Mouse (Mus musculus): ENCODE measurements around the gene Ralgapa2.

Ralgapa2 gene

DNA sequence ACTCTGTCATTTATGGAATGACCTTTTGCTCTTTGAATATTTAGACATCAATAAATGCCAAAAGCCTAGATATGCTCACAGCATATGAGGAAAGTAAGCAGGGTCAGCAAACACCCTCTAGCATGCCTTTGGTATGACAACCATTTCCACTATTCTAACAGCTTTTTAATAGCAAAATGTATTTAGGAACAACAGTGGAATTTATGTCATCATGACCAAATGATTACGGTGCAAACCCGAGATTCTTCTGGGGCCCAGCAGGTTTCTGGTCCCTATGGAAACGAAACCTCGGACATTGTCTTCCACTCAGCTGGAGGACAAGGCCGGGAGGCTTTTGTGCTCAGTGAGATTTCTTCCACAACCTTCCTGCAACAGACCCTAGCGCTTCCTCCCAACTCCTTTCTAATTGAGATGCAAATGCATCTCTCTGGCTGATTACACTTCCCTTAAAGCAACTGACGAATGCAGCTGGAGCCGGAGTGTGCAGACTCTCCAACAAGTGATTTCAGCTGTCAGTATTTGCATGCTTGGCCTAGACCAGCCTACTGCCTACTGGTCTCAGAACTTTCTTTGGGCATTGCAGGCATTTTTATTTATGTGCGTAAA lies 209.9 kb downstream of the Ralgapa2 start:
- DNase-seq (ENCODE audit: low spot score in 2 of 2) = no peak

DNA sequence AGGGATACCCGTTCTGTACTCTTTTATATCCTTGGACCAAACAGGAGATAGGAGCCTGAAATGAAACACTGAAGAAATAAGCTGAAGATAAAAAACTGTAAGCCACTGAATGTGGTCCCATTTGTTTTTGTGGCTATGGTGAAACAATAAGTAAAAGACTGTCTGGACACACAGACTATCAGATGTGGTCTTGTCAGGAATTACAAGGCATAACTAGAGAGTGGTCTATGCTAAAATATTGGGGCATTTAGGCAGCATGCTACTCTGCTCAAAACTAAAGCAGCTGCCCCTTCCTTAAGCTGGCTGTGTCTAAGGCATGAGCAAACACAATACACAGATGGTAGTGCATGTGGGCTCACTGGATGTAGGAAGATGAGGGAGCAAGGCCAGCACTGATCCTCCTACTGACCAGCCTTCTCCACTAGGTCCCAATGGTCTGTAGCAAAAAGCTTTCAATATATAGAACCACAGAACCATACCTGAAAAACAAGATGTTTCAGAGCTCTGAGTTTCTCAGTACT lies 211.6 kb downstream of the Ralgapa2 start:
- no peak for DNase-seq (ENCODE audit: low spot score in 2 of 2)

DNA sequence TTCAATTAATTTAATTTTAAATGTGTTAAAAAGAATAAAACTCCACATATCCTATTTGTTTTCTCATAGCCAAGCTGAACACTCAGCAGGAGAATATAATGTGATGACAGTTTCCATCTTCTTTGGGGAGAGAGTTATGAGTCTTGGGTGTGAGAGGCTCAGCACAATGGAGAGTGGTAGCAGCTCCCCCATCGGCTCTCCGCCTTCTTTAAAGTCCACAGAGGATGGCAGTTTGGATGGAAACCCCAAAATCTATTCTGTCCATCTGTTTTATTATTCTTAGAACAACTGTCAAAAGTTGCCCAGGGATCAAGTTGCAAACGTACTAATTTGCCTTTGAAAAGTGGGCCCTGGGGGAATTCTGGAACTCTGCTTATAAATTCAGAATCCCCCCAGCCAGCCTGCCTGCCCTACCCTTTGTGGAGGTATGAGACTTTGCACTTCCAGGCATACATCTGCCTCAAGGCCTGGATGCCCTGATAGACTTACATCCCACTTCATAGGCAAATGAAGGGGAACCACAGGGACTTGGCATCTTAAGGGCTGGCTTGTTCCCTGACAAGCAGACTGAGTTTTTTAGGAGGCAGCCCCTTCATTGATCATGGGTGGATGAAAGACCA lies 212.2 kb downstream of the Ralgapa2 start:
- DNase-seq (ENCODE audit: low spot score in 2 of 2) = no peak

DNA sequence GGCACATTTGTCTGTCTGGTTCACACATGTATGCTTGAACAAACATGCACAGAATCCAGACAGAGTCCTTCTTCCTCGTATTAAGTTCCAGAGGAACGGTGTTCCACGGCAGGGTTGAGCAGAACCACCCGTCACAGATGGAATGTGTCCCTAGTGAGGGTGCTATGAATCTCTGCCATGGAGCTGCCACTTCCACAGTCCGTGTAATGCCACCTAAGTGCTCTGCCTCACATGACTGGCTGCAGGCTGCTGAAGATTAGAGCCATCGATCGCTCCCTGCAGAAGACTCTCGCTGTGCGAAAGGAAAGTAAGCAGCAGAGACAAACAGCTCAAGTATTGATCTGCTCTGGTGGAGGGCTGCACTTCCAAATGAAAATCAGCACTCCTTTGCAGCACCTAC lies 218.6 kb downstream of the Ralgapa2 start:
- no peak for DNase-seq (ENCODE audit: low spot score in 2 of 2)

DNA sequence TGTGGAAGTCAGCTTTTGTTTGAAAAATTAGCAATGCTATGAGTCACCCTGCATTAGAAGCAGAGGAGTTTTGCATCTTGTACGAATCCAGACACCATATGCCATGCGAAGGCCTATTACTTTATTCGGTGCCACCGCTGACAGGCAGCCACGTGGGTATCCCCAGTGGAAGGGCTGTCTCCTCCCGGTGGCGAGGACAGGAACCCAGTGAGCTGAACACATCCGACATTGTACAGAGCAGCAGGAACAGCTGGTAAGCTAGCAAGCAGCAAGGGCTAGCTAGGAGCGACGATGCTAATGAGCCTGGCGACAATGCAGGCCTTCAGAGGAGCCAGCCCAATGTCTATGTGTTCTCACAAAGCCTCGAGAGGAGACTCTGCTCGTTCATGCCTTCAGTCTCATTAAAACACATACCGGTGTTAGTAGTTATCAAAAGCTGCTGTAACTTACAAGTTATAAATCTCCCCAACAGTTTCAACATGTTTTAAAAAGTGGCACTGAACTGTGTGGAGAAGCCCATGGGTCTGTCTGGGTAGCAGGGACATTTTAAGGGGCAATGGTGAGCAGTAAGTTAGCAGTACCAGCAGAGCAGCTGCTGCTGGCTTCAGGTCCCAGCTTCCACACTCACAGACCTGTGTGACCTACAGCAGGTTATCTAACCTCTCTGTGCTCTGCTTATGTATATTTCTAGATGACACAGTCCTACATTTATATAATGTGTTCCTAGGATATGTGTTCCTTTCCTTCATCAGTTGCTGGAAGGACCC lies 221.1 kb downstream of the Ralgapa2 start:
- DNase-seq (ENCODE audit: low spot score in 2 of 2) = no peak

DNA sequence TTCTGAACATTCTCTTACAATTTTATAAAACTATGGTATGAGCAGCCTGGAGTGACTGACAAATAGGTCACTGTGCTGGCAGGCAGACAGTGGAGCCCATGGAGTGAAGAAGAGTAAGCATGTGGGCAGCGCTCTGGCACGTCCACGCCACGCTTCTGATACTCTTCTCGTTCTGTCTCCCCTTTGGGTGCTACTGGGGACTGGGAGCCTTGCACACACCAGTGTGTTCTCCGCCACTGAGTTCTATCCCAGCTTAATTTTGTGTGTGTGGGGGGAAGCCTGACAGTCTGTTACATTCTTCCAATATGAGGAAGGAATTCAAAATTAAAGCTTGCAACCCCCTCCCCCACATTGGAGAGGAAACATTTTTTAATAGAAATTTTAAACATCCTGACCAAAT lies 221.8 kb downstream of the Ralgapa2 start:
- DNase-seq (ENCODE audit: low spot score in 2 of 2) = no peak

DNA sequence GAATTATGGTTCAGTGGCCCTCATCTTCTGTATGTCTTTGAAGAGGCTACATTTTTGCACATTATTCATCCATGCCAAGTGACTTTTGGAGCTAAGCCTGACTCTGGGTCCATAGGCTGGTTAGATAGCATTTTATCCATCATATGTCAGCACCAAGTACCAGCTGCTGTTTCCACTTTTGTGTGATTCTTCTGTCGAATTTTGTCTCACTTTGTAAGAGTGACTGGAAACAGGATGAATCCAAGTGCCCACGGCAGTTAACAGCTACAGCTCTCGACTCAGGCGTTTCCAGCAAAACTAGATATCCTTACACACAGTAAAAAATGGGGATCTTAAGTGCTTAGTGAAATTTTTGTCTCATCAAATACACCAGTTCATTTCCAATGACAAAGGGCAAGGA lies 222.8 kb downstream of the Ralgapa2 start:
- no peak for DNase-seq (ENCODE audit: low spot score in 2 of 2)

DNA sequence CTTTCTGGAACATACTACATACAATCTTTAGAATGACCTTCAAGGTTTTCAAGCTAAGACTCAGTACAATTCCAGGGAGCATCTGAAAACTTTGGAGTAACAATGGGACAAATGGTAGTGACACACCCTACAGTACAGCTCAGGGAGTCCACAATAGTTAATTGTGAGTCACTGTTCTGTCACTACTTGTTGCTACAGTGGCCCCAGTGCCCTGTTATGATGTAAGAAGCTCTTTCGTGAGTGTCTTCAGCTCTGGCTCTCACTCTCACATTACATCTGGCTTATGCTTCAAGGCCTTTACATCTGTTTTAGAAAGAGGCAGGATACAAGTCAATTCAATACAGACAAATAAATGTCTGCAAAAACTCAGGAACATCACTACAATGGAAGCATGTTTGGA lies 223.8 kb downstream of the Ralgapa2 start:
- no peak for DNase-seq (ENCODE audit: low spot score in 2 of 2)

DNA sequence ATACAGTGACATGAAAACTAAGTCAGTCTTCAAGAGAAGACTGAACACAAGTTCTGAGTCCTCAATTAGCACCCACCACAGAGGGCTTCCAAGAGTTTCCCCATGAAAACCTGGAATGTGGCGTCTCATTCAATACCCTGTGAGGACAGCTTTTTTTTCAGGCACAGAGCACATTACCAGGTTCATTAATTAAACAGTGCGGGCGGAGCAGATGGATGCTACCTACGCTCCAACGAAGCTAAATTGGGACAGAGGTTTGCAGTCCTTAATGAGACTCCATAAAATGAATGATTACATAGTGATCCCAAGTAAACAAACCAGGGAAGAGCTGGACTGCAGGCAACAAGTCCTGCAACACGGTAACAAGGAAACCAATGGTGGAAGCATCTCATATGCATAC lies 224.6 kb downstream of the Ralgapa2 start:
- no peak for DNase-seq (ENCODE audit: low spot score in 2 of 2)

DNA sequence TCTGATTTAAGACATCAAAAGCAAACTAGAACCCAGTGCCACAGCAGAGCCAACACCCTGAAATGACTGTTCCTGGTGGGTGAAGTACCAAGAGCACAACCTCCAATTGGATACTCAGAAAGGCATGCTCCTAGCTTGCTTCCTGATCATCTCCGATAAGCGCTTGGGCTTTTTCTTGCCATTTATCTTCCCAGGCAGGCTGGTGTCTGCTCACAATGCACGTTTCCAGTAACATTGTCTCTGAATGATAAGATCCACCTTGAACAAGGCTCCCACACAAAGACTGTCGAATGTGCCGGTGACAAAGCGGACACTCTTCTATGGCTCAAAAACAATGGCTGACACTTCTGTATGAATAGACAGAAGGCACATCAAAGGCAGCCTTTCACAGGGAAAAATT lies 230.8 kb downstream of the Ralgapa2 start:
- DNase-seq (ENCODE audit: low spot score in 2 of 2) = no peak

DNA sequence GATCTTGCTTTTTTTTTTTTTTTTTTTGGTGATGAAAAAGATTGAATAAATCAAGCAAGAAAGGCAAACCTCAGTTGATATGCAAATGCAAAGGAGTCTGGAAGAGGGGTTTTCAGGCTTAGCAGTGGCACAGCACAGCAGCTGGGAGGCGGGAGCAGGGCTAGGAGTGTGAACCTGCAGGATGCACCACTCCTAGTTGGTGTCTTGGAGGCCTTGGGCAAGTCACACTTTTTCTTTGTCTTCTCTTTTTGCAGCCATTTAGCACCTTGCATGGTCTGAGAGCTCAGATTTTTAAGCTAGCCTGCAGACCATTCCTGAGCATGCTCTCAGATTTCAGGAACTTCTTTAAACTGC lies 231.2 kb downstream of the Ralgapa2 start:
- no peak for DNase-seq (ENCODE audit: low spot score in 2 of 2)

DNA sequence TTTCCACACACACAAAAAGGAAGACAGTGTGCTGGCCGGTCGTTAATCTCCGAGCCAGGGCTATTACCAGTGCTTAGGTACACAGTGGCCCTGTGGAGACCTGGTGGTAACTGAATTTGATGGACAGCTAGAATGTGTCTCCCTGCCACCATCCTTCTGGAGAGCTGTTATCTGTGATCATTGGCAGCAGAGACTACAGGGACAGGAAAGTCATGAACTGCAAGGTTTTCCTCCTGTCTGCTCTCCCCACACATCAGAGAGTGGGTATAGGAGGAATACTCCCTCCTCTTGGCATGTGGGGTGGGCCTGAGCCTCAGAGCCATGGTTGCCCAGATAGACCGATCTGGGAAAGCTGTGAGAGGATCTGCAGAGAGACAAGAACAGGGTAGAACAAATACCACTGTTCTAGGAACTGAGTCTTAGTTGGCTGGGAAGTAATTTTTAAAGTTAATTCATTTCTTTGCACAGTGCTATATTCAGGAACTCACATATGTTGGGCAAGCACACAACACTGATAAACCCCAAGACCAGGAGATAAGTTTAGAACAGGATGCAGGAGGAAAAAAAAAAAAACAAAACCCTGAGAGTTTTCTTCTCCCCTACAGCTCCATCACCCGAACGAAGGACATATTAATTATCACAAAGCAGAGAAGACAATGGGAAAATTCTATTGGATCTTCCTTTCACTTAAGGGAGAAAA lies 231.8 kb downstream of the Ralgapa2 start:
- DNase-seq (ENCODE audit: low spot score in 2 of 2) = no peak

DNA sequence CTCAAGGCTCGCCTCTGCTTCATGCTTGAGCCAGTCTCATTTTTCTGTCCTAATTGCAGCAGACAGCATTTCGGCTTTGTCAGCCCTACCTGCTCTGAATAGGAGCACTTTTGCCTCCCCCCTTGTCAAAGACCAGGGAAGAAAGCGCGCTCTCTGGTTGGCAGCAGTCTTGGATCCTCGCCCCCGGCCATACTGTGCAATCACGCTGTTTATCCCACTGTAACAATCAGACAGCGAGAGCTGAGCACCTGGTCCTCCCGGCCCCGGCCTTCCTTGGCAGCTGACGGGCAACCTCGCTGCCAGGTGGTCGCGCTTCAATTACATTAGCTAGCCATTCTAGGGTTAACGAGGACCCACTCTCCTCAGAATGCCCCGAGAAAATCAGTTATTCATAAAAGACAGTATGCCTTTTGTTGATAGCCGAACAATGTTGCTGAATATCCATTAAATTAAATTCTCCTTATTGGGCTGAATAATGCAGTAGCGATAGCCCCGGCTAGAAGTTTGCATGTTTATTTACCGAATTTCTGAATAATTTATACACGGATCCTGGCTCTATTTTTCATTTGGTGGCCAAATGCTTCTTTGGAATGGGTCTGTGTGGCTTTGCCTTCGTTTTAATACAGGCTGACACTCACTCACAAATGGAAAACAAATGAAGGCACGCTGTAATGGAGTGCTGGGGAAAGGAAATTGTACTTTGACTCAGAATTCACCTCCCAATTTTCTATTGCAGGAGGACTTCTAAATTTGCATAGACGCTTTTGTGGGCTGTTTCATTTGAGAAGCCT lies 232.5 kb downstream of the Ralgapa2 start:
- no peak for DNase-seq (ENCODE audit: low spot score in 2 of 2)

DNA sequence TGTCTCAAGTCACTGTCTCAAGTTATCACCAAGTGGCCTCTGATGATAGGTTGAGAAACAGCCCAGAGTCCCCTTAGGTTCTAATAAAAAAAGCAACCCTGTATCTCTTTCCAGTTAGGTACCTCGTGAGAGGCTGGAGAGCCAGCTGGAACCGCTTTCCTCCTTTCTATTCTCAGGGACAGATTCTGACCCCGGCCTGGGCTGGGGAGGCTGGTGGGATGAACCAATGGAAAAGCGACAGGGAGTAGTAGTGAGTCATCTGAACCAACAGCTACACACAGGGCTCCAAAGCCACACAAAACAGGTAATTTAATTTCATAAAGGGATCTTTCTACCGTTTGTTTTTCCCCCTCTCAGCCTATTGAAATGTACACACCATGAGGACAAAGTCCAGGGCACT lies 233.8 kb downstream of the Ralgapa2 start:
- DNase-seq (ENCODE audit: low spot score in 2 of 2) = no peak

DNA sequence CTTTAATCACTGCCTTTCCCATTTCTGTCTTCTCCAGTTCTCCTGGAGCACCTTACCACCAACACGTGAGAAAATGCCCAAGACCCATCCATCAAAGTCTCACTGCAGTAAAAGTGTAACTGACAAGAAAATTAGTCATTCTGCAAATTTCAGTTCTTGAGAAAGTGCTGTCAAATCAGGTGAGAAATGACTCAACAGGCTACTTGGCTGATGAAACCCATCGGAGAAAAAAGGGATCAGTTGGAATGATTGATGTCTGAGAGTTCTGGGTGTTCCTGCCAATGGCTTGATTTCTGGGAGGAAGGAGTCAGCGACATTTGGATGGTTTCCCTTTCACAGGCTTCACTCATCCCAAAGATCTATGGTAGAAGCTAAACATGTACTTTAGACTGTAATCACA lies 245.6 kb downstream of the Ralgapa2 start:
- no peak for DNase-seq (ENCODE audit: low spot score in 2 of 2)

DNA sequence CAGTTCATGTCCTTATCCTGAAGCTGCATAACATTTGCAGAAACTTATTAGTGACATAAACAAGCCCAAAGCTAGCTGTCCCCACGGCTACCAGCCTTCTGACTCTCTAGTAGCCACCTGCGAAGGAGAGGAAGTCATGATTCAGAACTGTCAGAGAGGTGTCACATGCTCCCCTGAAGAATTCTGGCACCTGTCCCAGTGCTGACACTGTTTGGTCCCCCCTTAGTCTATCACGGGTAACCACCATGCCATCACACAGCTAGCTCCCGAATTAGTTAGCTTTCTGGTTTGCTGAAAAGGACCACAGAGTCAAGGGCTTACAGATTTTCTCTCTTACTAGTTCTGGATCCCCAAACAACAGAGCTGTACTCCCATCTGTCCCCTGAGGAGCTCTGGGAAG lies 247.1 kb downstream of the Ralgapa2 start:
- DNase-seq (ENCODE audit: low spot score in 2 of 2) = no peak

DNA sequence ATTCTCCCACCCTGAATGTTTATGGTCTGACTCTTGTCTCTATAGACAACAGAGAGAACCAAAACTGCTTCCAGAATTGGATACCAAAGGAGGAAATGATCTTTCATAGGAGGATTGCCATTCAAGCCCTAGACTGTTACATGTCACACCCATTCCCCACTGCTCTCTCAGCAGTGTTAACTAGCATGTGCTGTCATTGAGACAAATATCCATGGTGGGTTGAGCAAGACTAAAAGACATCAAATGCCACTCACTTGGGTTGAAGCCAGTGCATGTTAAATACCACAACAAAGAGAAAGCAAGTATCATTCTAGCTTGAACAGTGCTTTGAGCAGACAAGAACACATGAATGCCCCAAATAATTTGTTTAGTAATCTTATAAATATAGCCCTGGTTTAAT lies 249.2 kb downstream of the Ralgapa2 start:
- DNase-seq (ENCODE audit: low spot score in 2 of 2) = no peak

DNA sequence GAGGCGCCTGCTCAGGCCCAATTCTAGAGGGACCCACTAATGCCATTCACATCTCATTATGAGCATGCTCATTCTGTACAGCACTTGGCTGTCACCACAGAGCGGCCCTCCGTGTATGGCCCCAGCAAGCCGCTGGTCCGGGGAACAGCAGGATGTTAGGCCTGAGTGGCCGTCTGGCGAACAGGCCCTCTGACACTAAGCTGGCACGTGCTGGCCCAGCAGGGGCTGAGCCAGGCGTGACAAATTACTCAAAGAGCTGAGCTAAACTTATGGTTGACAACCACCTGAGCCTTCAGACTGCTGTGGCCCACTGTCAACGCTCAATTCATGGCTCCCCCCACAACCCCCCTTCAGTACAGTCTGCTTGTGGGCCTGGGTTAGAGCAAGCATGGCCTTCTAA lies 249.9 kb downstream of the Ralgapa2 start:
- DNase-seq (ENCODE audit: low spot score in 2 of 2) = no peak

DNA sequence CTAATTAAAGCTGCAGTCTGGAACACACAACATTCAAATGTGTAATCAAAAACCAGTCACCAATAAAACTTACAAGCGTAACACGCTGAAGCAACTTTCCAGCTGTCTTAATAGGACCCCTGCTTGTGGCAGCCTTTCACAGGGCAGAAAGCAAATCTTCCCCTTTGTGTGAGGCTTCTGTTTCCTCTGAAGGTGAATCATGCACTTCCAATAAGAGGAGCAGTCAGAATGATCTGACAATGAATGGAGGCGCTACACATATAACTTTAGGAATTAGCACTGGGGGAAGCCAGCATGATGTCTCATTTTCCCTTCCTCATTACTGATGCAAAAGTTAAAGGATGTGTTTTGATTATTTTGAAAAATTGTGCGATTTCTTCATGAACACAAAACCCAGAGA lies 251.0 kb downstream of the Ralgapa2 start:
- DNase-seq (ENCODE audit: low spot score in 2 of 2) = no peak

DNA sequence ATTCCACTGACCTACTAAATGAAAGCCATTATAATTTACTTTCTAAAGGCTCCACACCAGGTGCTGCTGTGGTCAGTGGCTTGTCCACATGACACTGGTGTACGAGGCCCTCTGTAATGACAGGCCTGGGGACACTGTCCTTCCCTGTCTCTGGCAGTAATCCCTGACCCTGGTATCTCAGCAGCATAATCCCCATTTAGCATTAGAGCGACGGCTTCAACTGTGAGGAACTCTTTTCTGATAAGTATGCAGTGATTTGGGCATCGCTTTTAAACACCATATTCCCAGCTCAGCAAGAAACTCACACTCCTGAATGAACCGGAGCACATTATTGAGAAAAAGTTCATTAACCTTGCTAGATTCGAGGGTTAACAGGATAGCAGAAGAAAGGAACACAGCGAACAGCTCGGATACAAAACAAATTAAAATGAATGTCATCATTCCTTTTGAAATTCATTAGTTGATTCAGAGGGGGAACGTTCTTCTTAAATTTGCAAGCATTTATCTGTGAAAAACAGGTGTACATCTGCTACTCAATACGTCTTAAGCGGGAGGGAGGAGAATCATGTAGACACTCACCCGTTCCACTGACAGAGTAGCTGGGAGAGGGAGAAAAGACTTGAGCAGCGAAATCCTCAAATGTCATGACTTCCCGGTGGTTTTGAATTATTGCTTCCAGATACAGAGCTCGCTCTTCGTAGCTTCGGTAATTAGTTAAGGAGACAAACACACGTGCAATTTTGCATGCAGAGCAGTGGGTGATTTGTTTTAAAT lies 252.2 kb downstream of the Ralgapa2 start:
- DNase-seq (ENCODE audit: low spot score in 2 of 2) = no peak
